Mouse (Mus musculus): ENCODE data around the gene Cacng1. TPM values are rescaled to one million over a fixed set of nuclear protein-coding genes. Genes with fewer than 3 reads are reported as not detected.

Cacng1 gene
- polyA plus RNA-seq (2015; fragmentation: Nextera tagmentation; extraction: Ambion mirVana), result not detected in 2 replicates

DNA sequence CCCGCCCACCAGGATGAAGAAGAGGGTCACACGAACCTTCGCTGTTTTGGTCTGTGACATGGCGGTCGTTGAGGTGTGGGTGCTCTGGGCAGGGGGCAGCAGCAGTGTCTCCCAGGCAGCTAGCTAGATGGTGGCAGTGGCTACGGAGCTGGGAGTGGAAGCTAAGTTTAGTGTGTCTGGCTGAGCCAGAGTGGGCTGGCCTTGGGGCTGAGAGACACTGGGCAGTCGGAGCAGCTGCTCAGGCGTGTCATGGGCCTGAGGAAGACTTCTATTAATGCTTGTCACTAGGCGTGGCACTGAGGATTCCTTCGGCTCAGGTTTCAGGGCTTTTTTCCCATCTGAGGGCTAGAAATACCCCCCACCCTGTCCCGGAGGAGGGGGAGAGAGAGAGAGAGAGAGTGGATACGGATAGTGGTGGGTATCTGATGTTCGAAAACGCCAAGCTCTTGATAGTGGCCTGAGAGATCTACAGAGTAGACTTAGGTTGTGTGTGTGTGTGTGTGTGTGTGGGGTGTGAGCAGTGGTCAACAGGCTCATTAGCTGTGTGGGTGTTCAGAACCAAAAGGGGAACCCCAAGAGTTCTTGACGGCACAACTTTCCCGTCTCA lies at the start of gene Cacng1:
Gene Cacng1 (minus strand): TSS at position 191 of the 607 bp plus-strand sequence.

Other genes with a start within 250 kb of the Cacng1 start
- 3.7 and 4.6 TPM in 2 replicates for gene Pitpnc1, start 245.8 kb downstream of the Cacng1 start, polyA plus RNA-seq (2015; fragmentation: Nextera tagmentation; extraction: Ambion mirVana)
- 130 and 149 TPM in 2 replicates for gene Psmd12, start 237.0 kb downstream of the Cacng1 start, polyA plus RNA-seq (2015; fragmentation: Nextera tagmentation; extraction: Ambion mirVana)
- gene Helz, start 168.6 kb downstream of the Cacng1 start, polyA plus RNA-seq (2015; fragmentation: Nextera tagmentation; extraction: Ambion mirVana), result 6.4 TPM in 2 replicates
- gene Cacng4, start 78.0 kb upstream of the Cacng1 start, polyA plus RNA-seq (2015; fragmentation: Nextera tagmentation; extraction: Ambion mirVana), result 0.08 TPM in 2 replicates
- gene Cacng5, start 198.5 kb upstream of the Cacng1 start, polyA plus RNA-seq (2015; fragmentation: Nextera tagmentation; extraction: Ambion mirVana), result 0.05 TPM in 1 of 2 replicates, not detected in the other